Mouse (Mus musculus) bone marrow macrophage, adult 2 months (primary cell): Measurements from ENCODE around the gene Slc7a8. TPM values are rescaled to one million over a fixed set of nuclear protein-coding genes. Genes with fewer than 3 reads are reported as not detected.

Experiments used
- H3K27ac ChIP-seq: 2 replicates; pipeline ENCODE4 v1.5.1; 2012; ENCODE audit warnings: low read depth, low read length; ENCODE audit not compliant: insufficient read depth
- H3K4me1 ChIP-seq: 2 replicates; pipeline ENCODE4 v1.6.1; 2012; ENCODE audit warnings: low read length; ENCODE audit not compliant: control insufficient read depth, insufficient read depth
- H3K4me3 ChIP-seq: 2 replicates; pipeline ENCODE4 v1.5.1; 2012; ENCODE audit warnings: mild to moderate bottlenecking, low read length, moderate library complexity; ENCODE audit not compliant: insufficient read depth
- CTCF ChIP-seq: IDR thresholded peaks from 2 replicates; pipeline ENCODE4 v1.5.1; 2012; ENCODE audit warnings: low read depth, mild to moderate bottlenecking, low read length, moderate library complexity
- POLR2A ChIP-seq: IDR thresholded peaks from 2 replicates; pipeline ENCODE4 v1.6.1; 2012; ENCODE audit warnings: mild to moderate bottlenecking, low read depth, low read length, borderline replicate concordance
- polyA plus RNA-seq: library from polyadenylated mRNA; stranded (reverse); fragments of >200 nt; gene quantifications from 2 replicates; pipeline ENCODE4 v1.2.4, GENCODE M21; 2012; ENCODE audit not compliant: missing spikeins, insufficient read depth, insufficient read length

Gene Slc7a8
- polyA plus RNA-seq, 1 experiment: 42.6 TPM

GRCm38 (mm10) chr14:54685471-54685870 lies 96.3 kb downstream of the Slc7a8 start:
- Histone ChIP-seq H3K4me3 (peak overlapping the region; percentile 79), H3K27ac (0 out of 2 replicates have a peak overlapping the region, but pooled peaks have one; percentile 90), H3K4me1 (peaks cover 8% of the 10 kb centered on the region)
- TF ChIP-seq POLR2A (no peak), CTCF (no peak)

- no peaks in the 10 kb centered on the region for H3K4me1 ChIP-seq
- H3K4me3 ChIP-seq: no peak overlapping the region
- H3K27ac ChIP-seq: no peak overlapping the region
- TF ChIP-seq POLR2A (no peak), CTCF (no peak)
These were observed 99.3 kb downstream of the Slc7a8 start for GRCm38 (mm10) chr14:54682396-54682795.

- no peak overlapping the region for H3K4me3 ChIP-seq
- TF ChIP-seq CTCF (no peak), POLR2A (no peak)
- no peaks in the 10 kb centered on the region for H3K4me1 ChIP-seq
- H3K27ac ChIP-seq: no peak overlapping the region
These were observed 103.0 kb downstream of the Slc7a8 start for GRCm38 (mm10) chr14:54678657-54679304.

- TF ChIP-seq CTCF (no peak), POLR2A (no peak)
These were observed 105.5 kb downstream of the Slc7a8 start for GRCm38 (mm10) chr14:54676290-54676689.

GRCm38 (mm10) chr14:54674317-54674716 lies 107.4 kb downstream of the Slc7a8 start:
- Histone ChIP-seq H3K4me1 (no peaks in the 10 kb centered on the region), H3K27ac (no peak overlapping the region), H3K4me3 (no peak overlapping the region)
- TF ChIP-seq POLR2A (no peak), CTCF (no peak)

More at GRCm38 (mm10) chr14:54676290-54676689, 105.5 kb downstream of the Slc7a8 start:
- H3K4me3 ChIP-seq: no peak overlapping the region
- no peak overlapping the region for H3K27ac ChIP-seq
- no peaks in the 10 kb centered on the region for H3K4me1 ChIP-seq

Other genes starting within 250 kb of the Slc7a8 start
- gene Haus4, start 227.3 kb downstream of the Slc7a8 start, polyA plus RNA-seq: 29.3 and 31.9 TPM in 2 replicates
- 0.84 and 0.91 TPM in 2 replicates for gene Ajuba, start 204.4 kb downstream of the Slc7a8 start, polyA plus RNA-seq
- gene 4931414P19Rik, start 176.0 kb downstream of the Slc7a8 start, polyA plus RNA-seq: 4.1 and 8.3 TPM in 2 replicates
- gene Psmb5, start 163.9 kb downstream of the Slc7a8 start, polyA plus RNA-seq: 99.1 and 108 TPM in 2 replicates
- not detected in 2 replicates for gene Psmb11, start 160.5 kb downstream of the Slc7a8 start, polyA plus RNA-seq
- gene Gm17606, start 141.0 kb downstream of the Slc7a8 start, polyA plus RNA-seq: not detected in 2 replicates
- 0.48 and 0.71 TPM in 2 replicates for gene Cdh24, start 140.6 kb downstream of the Slc7a8 start, polyA plus RNA-seq
- gene 1700123O20Rik, start 95.7 kb downstream of the Slc7a8 start, polyA plus RNA-seq: 30.2 and 32.8 TPM in 2 replicates
- 226 and 268 TPM in 2 replicates for gene Acin1, start 95.0 kb downstream of the Slc7a8 start, polyA plus RNA-seq
- not detected in 2 replicates for gene Gm29776, start 83.1 kb downstream of the Slc7a8 start, polyA plus RNA-seq
- 0.87 and 0.90 TPM in 2 replicates for gene Cebpe, start 69.8 kb downstream of the Slc7a8 start, polyA plus RNA-seq
- not detected in 2 replicates for gene Rnf212b, start 32.2 kb upstream of the Slc7a8 start, polyA plus RNA-seq
- gene Homez, start 89.0 kb upstream of the Slc7a8 start, polyA plus RNA-seq: 5.2 and 6.5 TPM in 2 replicates
- gene Ppp1r3e, start 95.6 kb upstream of the Slc7a8 start, polyA plus RNA-seq: 11.3 and 13.9 TPM in 2 replicates
- gene Bcl2l2, start 101.4 kb upstream of the Slc7a8 start, polyA plus RNA-seq: 25.9 and 29.2 TPM in 2 replicates
- gene Gm20521, start 101.5 kb upstream of the Slc7a8 start, polyA plus RNA-seq: not detected in 2 replicates
- 144 and 176 TPM in 2 replicates for gene Pabpn1, start 110.6 kb upstream of the Slc7a8 start, polyA plus RNA-seq
- 0.32 and 1.8 TPM in 2 replicates for gene Slc22a17, start 131.2 kb upstream of the Slc7a8 start, polyA plus RNA-seq
- gene Efs, start 144.2 kb upstream of the Slc7a8 start, polyA plus RNA-seq: not detected in 2 replicates
- not detected in 2 replicates for gene Il25, start 150.7 kb upstream of the Slc7a8 start, polyA plus RNA-seq
- gene Cmtm5, start 154.3 kb upstream of the Slc7a8 start, polyA plus RNA-seq: not detected in 2 replicates
- not detected in 2 replicates for gene Myh6, start 185.0 kb upstream of the Slc7a8 start, polyA plus RNA-seq
- gene Gm17428, start 195.0 kb upstream of the Slc7a8 start, polyA plus RNA-seq: not detected in 2 replicates
- not detected in 2 replicates for gene Myh7, start 212.7 kb upstream of the Slc7a8 start, polyA plus RNA-seq
- 38.3 and 44.2 TPM in 2 replicates for gene Ngdn, start 233.5 kb upstream of the Slc7a8 start, polyA plus RNA-seq